Mouse (Mus musculus): ENCODE data around the gene Slc25a14. TPM values are rescaled to one million over a fixed set of nuclear protein-coding genes. Genes with fewer than 3 reads are reported as not detected.
A peak's percentile ranks its signal among the peaks of the same experiment; 100 is the strongest.

Gene Slc25a14
- 10 to 100 TPM; 50.5 to 54.6 TPM for total RNA-seq (2021)

DNA sequence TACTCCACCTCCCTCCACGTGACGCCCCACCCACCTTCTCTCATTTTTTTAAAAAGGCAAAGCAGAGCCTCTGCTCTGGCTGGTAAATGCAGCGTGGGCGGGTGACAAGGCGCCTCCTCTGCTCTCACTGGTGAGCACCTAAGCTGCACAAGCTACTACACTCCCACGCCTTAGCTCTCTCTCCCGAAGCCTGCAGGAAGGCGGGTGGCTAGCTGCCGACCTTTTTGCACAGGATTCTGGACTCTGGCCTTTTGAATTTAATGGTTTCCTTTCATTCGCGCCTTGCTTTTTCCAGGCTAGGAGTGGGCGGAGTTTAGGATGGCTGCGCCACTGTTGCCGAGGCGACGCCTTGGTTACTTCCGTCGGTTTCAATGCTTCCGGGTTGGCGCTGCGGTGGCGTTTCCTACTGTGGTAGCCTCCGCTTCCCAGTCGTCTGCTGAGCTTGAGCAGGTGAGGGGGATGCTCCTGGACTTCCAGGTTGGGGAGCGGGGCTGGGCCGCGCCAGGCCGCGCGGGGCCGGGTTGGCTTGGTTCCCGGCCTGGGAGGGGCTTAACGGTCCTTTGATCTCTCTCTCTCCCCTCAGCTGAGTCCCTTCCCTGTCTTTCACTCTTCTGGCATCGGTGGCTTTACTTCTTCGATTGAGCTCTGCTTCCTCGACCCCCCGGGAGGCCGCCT lies at the start of gene Slc25a14:
Slc25a14 (plus strand) TSS at position 35 of the 675 bp plus-strand sequence.
- DNase-seq (ENCODE audit: extremely low spot score in 1 of 2, low spot score in 1 of 2) = peak; percentile 58

DNA sequence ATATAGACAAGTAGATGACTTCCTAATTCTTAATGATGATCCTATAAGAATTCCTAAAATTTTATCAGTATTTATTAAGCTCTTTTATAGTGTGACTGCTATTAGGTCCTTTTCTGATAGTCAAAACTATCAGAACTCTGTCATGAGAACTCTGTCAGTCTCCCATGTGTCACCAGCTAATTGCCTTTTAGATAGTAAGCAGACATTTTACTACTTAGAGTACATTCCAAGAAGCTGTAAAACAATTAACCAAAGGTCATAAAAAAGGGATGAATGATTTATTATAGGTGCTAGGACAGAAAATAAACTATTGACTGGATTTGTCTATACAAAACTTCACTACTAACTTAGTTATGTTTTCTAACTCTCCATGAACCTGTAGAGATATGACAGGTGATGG lies 39.9 kb upstream of the Slc25a14 start:
- DNase-seq (ENCODE audit: extremely low spot score in 1 of 2, low spot score in 1 of 2) = no peak

DNA sequence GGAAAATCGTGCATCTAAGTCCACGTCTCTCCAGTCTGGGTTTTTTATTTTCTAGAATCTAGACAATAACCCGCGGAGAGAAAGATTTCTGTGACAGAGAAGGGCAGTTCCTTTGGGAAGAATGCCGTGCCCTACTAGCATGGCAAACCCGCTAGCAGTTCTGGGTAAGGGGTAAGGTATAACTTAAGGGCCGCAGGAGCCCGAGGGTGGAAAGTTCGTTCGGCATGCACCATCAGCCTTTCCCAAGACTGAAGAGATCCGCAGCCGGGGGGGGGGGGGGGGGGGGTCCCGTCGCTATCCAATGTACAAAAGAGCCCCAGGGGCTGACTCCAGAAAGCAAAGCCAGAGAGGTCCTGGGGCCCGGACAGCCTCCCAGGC lies 29.5 kb upstream of the Slc25a14 start:
- DNase-seq (ENCODE audit: extremely low spot score in 1 of 2, low spot score in 1 of 2) = no peak

DNA sequence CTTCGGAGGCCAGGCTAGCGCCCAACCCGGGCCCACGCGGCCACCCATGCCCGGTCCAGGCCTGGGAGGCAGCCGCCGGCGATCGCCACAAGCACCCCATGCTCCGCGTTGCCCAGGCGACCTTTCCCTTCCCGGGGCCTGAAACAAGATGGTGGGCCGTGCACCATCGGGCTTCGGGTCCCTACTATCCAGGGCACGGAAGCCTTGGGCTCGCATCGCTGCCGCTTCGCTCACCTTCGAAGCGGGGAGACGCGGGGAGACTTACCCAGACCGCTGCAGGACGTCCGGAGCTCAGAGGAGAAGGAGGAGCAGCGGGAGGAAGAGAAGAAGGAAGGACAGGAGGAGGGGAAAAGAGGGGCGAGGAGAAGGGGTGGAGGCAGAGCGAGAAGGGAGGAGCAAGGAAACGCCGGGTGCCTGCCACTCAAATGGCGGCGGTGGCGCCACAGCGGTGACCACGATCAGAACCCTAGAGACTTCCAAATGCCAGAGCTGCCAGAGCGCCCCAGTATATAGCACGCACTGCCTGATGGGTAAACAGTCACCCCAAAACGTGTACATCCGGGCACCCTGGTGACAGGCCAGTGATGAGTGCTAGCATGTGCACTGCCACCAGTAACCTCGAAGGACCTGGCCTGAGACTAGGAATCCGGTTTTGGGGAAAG lies 29.0 kb upstream of the Slc25a14 start, which contains the start of gene Zfp280c:
Zfp280c (minus strand) TSS at position 406 of the 662 bp plus-strand sequence.
- DNase-seq (ENCODE audit: extremely low spot score in 1 of 2, low spot score in 1 of 2) = peak; percentile 52 to 62

DNA sequence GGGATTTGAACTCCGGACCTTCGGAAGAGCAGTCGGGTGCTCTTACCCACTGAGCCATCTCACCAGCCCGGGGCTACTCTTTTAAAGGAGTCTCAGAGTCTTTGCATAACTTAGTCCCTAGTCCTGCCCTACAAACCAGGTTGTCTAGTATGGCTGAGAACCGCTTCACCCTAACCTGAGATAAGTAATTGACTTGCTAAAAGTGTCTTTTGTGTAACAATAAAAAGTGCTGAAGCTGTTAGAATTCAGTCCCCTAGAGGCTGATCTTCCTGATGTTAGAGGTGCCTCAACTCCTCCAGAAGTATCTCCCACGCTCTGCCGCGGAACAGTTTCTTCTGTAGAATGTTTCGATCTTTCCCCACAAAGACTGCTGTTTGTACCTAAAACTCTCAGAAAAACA lies 27.2 kb upstream of the Slc25a14 start:
- DNase-seq (ENCODE audit: extremely low spot score in 1 of 2, low spot score in 1 of 2) = no peak

DNA sequence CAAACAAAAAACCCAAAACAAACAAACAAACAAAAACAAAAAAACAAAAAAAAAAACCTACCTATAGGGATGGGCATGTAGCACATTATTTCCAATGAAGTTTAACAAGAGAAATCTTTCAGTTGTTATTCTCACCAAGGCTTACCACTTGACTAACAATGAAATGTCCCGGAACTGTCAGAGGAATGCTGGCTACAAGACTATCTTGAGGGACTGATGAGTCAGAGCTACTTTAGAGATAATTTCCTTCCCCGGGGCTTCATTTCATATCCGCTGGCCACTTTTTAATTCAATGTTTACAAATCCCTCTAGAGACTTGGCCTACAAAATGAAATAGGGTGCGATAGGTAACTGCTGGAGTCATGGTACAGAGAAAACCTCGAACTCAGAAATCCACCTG lies 26.3 kb upstream of the Slc25a14 start:
- DNase-seq (ENCODE audit: extremely low spot score in 1 of 2, low spot score in 1 of 2) = no peak

DNA sequence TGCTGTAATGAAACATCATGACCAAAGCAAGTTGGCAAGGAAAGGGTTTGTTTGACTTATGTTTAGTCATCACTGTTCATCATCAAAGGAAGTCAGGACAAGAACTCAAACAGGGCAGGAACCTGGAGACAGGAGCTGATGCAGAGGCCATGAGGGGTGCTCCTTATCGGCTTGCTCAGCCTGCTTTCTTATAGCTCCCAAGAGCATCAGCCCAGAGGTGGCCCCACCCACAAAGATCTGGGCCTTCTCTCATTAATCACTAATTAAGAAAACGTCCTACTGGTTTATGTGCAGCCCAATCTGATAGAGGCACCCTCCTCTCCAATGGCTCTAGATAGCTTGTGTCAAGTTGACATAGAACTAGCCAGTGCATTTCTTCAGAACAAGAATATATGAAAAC lies 18.3 kb upstream of the Slc25a14 start:
- DNase-seq (ENCODE audit: extremely low spot score in 1 of 2, low spot score in 1 of 2) = no peak

DNA sequence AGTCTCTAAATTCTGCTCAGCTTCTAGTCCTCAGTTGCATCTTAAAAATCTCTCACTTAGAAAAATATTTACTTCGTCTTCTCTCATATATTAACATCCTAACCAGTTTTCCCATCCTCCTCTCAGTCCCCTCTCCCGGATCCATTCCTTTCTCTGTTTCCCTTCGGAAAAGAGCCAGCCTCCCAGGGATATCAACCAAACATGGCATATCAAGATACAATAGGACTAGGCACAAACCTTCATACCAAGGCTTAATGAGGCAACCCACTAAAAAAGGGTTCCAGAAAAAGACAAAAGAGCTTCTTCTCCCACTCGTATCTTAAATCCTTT lies 199 bp upstream of the Slc25a14 start:
- no peak for DNase-seq (ENCODE audit: extremely low spot score in 1 of 2, low spot score in 1 of 2)

DNA sequence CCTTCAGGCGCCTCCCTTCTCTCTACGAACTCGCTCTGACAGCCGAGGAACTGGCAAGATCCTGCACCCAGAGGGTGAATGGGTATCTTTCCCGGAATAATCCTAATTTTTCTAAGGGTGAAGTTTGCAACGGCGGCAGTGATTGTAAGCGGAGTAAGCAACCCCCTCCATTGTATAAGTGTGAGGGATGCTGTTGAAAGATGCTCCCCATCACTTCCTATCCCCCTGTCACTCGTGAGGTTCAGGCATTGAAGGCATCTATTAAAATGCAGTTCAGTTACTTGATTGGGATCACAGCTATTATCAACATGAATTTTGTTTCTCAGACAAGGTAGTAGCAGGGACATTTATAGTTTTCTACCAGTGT lies 824 bp downstream of the Slc25a14 start:
- DNase-seq (ENCODE audit: extremely low spot score in 1 of 2, low spot score in 1 of 2) = no peak

DNA sequence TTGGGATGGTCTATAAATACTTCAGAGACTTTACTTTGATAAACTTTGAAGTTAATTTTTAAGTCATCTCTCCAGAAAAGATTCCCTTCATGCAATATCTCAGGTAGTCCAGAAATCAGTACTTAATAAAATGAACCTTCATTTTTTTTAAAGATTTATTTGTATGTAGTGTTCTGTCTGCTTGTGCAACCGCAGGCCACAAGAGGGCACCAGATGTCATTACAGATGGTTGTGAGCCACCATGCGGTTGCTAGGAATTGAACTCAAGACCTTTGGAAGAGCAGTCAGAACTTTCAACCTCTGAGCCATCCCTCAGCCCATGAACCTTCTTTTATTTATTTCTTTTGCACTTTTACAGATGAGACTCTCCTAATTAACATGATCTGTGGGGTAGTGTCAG lies 13.8 kb downstream of the Slc25a14 start:
- DNase-seq (ENCODE audit: extremely low spot score in 1 of 2, low spot score in 1 of 2) = no peak

DNA sequence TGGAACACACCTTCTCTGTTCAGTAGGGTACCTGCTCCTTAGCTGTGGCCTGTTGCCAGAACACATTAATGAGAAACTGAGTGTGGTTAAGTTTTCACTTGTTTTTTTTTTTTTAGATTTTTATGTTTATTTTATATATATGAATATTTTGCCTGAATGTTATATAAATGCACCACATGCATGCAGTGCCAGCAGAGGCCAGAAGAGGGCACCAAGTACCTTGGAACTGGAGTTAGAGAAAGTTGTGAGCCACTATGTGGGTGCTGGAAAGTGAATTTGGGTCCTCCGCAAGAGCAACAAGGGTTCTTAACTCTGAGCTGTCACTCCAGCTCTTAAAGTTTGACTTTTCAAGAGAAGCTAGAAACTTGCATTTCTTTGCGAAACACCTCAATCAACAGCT lies 20.9 kb downstream of the Slc25a14 start:
- peak; percentile 12 to 35 for DNase-seq (ENCODE audit: extremely low spot score in 1 of 2, low spot score in 1 of 2)

DNA sequence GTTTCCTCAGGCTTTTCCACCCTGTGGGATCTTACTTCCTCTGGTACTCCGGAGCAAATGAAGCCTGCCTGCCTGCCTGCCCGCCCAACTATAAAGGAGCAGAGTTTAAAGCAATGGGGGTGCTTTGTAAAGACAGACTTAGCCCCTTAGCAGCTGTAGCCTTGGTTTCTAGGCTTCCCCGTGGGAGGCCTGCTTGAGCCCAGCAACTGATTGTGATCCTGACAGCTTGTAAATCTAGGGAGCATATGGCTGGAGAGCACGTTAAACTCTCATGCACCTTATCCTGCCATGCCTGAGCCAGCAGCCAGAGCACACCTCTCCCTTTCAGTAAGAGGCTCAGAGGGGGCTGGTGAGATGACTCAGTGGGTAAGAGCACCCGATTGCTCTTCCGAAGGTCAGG lies 43.6 kb downstream of the Slc25a14 start:
- no peak for DNase-seq (ENCODE audit: extremely low spot score in 1 of 2, low spot score in 1 of 2)

DNA sequence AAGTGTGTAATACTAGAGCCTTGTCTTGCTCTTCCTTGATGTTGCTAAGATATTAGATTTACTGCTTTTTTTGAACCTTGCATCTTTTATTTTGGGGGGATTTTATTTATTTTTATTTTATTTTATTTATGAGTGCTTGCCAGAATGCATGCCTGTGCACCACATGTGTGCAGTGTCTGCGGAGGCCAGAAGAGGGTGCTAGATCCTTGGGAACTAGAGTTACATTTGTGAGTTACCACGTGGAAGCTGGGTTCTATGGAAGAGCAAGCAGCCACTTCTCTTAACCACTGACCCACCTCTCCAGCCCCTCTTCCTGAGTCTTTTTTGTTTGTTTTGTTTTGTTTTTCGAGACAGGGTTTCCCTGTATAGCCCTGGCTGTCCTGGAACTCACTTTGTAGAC lies 46.4 kb downstream of the Slc25a14 start:
- no peak for DNase-seq (ENCODE audit: extremely low spot score in 1 of 2, low spot score in 1 of 2)

DNA sequence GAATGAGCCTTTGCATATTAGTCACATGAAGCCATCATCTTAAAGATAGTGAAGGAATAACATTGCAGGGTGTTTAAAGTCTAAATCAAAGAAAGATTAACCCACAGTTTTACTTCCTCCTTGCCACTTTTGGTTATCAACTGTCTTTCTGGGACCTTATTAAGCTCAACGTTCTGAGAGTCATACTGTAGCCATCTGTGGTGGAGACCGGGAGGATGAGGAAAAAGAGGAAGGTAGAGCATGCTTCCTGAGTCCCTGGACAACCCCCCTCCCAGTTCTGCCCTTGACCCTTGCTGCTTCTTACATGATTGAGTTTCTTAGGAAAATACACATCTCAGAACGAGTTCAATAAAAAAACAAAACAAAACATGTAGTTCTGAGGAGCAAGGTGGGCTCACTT lies 48.5 kb downstream of the Slc25a14 start:
- no peak for DNase-seq (ENCODE audit: extremely low spot score in 1 of 2, low spot score in 1 of 2)

DNA sequence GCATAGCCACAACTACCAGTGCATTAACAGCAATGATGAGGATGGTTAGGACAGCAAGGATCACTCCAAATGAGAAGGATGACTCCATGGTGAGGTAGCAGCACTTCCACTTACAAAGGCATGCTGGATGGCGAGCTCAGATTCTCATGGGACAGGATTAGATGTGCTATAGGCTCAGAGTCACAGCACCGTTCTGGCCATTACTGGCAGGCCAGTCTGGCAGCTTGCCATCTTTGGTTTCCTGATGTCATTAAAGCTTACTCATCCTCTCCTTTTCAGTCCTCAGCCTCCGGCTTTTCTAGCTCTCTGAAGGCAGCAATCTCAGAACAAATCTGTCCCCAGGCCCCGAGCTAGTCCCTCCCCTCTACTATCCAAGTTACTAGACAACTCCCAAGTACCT lies 51.0 kb downstream of the Slc25a14 start, which contains the start of gene Gpr119:
Gpr119 (minus strand) TSS at position 308 of the 400 bp plus-strand sequence.
- no peak for DNase-seq (ENCODE audit: extremely low spot score in 1 of 2, low spot score in 1 of 2)

DNA sequence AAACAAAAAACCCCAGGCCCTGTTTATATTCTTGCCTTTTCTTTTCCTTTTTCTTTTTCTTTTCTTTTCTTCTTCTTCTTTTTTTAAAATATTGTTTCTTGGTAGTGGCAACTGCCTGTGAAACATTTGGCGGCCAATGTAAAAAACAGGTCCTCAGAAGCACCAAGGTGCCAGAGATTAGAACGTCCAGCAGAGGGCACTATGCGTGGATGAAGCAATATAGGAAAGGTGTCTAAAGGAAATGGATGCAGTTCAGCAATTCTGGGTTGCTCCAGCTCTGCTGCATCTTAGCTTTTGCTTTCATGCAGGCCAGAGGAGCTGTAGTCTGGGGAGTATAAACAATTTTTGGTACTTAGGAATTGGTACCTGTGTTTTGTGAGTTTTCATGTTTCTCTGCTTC lies 60.2 kb downstream of the Slc25a14 start:
- DNase-seq (ENCODE audit: extremely low spot score in 1 of 2, low spot score in 1 of 2) = peak in 1 of 2 experiments; percentile 37

DNA sequence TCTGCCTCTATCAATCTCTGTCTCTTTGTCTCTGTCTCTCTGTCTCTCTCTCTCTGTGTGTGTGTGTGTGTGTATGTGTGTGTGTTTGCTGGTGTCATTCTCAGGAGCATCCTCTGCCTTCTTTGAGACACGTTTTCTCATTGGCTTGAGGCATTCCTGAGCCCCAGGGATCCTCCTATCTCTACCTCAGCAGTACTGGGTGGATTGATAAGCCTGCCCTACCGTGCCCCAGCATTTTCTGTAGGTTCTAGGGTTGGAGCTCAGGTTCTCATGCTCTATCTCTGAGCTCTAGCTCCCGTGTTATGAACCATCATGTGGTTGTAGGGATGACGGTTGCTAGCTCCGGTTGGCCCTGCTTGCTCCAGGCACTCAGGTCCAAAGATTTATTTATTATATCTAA lies 60.6 kb downstream of the Slc25a14 start:
- DNase-seq (ENCODE audit: extremely low spot score in 1 of 2, low spot score in 1 of 2) = no peak

DNA sequence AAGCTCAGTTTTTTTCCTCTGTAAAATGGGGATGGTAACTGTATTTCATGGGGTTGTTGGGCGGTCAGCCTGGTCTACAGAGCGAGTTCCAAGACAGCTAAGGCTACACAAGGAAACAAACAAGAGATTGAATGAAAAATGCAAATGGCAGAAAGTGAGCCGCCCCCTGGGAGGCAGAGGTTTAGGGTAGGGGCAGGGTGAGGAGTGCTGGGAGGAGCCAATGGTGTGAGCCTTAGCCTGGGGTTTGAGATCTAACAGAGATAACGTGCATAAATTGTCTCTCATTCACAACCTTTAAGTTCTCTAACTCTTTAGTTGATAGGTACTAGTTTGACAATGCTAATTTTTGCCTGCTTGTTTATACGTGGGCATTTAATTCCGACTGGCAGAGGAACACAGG lies 71.2 kb downstream of the Slc25a14 start:
- DNase-seq (ENCODE audit: extremely low spot score in 1 of 2, low spot score in 1 of 2) = no peak

DNA sequence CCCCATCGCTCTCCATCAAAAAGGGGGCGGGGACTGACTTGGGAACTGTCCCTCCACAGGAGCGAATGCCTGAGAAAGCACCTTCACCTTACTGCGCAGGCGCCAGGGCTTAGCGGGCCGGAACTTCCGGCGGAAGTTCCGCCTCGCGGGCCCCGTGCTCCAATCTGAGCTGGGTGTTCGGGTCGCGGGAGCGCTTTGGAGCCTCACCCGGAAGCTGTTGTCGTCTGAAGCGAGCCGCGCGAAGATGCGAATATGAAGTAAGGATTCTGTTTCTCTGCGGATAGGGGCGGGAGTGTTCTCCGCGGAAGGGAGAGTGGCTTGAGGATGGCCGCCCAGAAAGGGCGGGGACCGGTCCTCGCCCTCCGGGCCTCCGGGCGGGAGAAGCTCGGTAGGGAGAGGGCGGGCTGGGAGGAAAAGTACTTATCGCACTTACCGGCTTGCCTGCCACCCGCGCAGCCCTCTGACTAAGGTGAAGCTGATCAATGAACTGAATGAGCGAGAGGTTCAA lies 71.7 kb downstream of the Slc25a14 start, which contains the start of gene Rbmx2:
Rbmx2 (plus strand) TSS at position 141 of the 508 bp plus-strand sequence.
- DNase-seq (ENCODE audit: extremely low spot score in 1 of 2, low spot score in 1 of 2) = peak; percentile 73 to 80

DNA sequence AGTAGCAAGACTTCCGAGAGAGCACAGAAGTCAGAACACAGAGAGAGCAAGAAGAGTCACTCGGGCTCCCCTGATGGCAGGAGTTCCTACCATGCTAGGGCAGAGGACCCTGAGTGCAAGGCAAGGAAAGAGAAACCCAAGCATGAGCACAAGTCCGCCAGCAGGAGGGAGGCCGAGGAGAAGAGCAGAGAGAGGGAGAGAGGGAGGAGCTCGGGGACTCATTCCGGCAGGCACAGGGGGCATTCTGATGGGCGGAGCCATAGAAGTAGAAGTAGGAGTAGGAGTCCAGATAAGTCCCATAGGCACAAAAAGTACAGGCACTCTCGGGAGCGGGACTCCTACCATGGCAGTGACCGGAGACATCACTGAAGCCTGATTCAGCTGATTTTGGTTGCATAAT lies 86.5 kb downstream of the Slc25a14 start:
- no peak for DNase-seq (ENCODE audit: extremely low spot score in 1 of 2, low spot score in 1 of 2)
